Mouse (Mus musculus) midbrain, embryonic 12.5 days (tissue): ENCODE data around the gene Map6. TPM values are rescaled to one million over a fixed set of nuclear protein-coding genes. Genes with fewer than 3 reads are reported as not detected.
A peak's percentile ranks its signal among the peaks of the same experiment; 100 is the strongest.

ENCODE experiments used
- ATAC-seq: fragments of 200-750 bp; cut with Nextera tagmentation; 2 replicates; pipeline ENCODE4 v1.8.0; 2017; ENCODE audit warnings: low read depth, moderate TSS enrichment, moderate library complexity; ENCODE audit not compliant: low FRiP score
- H3K27ac ChIP-seq: fragments of 300-500 bp; sonication (generic); replicated peaks from 2 replicates; pipeline ENCODE4 v1.5.1; 2016; ENCODE audit warnings: mild to moderate bottlenecking
- H3K27me3 ChIP-seq: fragments of 300-500 bp; sonication (generic); 2 replicates; pipeline ENCODE4 v1.6.1; 2016; ENCODE audit warnings: mild to moderate bottlenecking
- H3K36me3 ChIP-seq: fragments of 300-500 bp; sonication (generic); 2 replicates; pipeline ENCODE4 v1.6.1; 2016
- H3K4me1 ChIP-seq: fragments of 300-500 bp; sonication (generic); 2 replicates; pipeline ENCODE4 v1.6.1; 2016
- H3K4me2 ChIP-seq: fragments of 300-500 bp; sonication (generic); replicated peaks from 2 replicates; pipeline ENCODE4 v1.6.1; 2016; ENCODE audit warnings: mild to moderate bottlenecking, moderate library complexity
- H3K4me3 ChIP-seq: fragments of 300-500 bp; sonication (generic); 2 replicates; pipeline ENCODE4 v1.5.1; 2016; ENCODE audit warnings: mild to moderate bottlenecking
- H3K9ac ChIP-seq: fragments of 300-500 bp; sonication (generic); replicated peaks from 2 replicates; pipeline ENCODE4 v1.6.1; 2016; ENCODE audit warnings: mild to moderate bottlenecking, moderate library complexity
- H3K9me3 ChIP-seq: fragments of 300-500 bp; sonication (generic); 2 replicates; pipeline ENCODE4 v1.6.1; 2016; ENCODE audit warnings: mild to moderate bottlenecking
- WGBS: fragments of 180-500 bp; shearing (Covaris S2); methylation state at CpG from one replicate; pipeline ENCODE4 v1.1.7; 2016; 5-methylcytosine and 5-hydroxymethylcytosine counted together
- polyA plus RNA-seq: library from polyadenylated mRNA; unstranded; fragments of >200 nt; fragmentation: Nextera tagmentation; extraction: Ambion mirVana; gene quantifications from 2 replicates; pipeline ENCODE4 v1.2.1, GENCODE M21; 2016

Map6 gene
- polyA plus RNA-seq, 1 experiment from 2014 or later = 87.5 TPM

DNA sequence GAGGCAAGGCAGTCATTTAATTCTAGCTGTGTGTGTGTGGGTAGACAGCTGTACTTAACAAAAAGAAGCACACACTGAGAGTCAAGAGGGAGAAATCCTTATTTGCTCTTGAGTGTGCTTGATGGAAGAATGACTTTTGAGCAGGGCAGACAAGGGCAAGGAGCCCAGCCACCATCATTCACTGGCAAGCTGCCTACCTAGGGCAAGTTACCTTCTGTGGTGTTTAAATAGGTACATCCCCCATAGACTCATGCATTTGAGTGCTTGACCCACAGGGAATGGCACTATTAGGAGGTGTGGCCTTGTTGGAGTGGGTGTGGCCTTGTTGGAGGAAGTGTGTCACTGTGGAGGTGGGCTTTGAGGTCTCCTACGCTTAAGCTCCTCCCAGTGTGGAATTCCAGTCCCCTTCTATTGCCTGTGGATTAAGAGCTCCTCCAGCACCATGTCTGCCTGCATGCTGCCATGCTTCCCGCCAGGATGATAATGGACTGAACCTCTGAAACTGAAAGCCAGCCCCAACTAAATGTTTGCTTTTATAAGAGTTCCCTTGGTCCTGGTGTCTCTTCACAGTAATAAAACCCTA is 27.0 kb downstream of the Map6 start:
- H3K36me3 ChIP-seq = peaks cover 28% of the 10 kb centered on the region
- no peak overlapping the region for H3K9ac ChIP-seq
- H3K4me1 ChIP-seq = peaks cover 9% of the 10 kb centered on the region
- no peaks in the 10 kb centered on the region for H3K9me3 ChIP-seq
- H3K27ac ChIP-seq = no peak overlapping the region
- no peak for ATAC-seq
- H3K27me3 ChIP-seq = peaks cover 5% of the 10 kb centered on the region; the same call in 1 of the 2 replicates
- no peak overlapping the region for H3K4me3 ChIP-seq
- 82% methylated on average over 2 of the region's 2 CpGs for WGBS
- H3K4me2 ChIP-seq = no peak overlapping the region

DNA sequence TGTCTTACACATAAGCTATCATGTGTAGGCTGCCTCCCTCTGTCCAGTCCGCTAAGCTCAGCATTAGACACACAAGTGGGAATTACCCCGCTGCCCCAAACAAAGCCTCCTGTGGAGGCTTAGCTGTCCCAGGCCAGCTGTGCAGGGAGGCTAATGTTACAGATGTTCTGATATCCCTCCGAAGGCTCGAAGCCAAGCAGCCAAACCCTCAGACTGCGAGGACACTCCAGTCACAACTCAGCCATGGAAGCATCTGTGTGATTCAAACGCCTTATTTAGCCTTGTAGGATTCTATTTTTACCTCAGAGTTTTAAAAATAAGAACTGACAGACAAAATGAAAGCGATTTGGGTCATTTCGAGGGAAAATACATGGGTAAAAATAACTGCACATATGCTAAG is 27.9 kb downstream of the Map6 start:
- peaks cover 5% of the 10 kb centered on the region; the same call in 1 of the 2 replicates for H3K27me3 ChIP-seq
- 48% methylated on average over 8 of the region's 8 CpGs for WGBS
- H3K4me3 ChIP-seq = no peak overlapping the region
- H3K9ac ChIP-seq = no peak overlapping the region
- H3K27ac ChIP-seq = no peak overlapping the region; the same call in 1 of the 2 replicates
- no peak for ATAC-seq
- H3K9me3 ChIP-seq = no peaks in the 10 kb centered on the region
- peaks cover 28% of the 10 kb centered on the region for H3K36me3 ChIP-seq
- H3K4me1 ChIP-seq = peaks cover 9% of the 10 kb centered on the region
- no peak overlapping the region for H3K4me2 ChIP-seq

DNA sequence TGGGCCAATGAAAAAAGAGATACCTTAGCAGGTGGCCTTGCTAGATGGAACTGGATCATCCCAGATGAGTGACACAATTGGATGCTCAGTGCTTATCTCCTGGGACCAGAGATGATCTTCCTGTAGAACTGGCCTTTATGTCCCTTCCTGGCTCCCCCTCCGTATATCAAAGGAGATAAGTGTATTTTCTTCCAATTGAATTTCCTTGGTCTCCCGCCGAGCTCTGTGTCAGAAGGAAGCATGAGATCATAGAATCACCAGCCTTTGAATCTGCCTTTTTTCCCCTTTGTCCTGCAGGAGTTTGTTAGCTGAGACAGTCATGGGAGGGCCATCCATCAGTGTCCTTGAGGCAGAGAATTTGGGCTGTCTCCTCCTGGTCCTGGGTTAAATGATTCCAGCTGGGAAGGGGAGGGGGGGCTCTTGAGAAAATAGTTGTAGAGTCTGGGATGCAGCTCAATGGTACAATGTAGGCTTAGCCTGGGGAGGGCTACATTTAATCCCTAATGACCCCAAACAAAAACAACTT is 33.5 kb downstream of the Map6 start:
- Histone ChIP-seq H3K9me3 (no peaks in the 10 kb centered on the region), H3K4me1 (peaks cover 31% of the 10 kb centered on the region), H3K36me3 (no peaks in the 10 kb centered on the region), H3K4me2 (no peak overlapping the region), H3K4me3 (no peak overlapping the region), H3K27ac (no peak overlapping the region), H3K9ac (no peak overlapping the region; the same call in 1 of the 2 replicates), H3K27me3 (peaks cover 4% of the 10 kb centered on the region; the same call in 1 of the 2 replicates)
- ATAC-seq = no peak
- WGBS = 46% methylated on average over 3 of the region's 3 CpGs

DNA sequence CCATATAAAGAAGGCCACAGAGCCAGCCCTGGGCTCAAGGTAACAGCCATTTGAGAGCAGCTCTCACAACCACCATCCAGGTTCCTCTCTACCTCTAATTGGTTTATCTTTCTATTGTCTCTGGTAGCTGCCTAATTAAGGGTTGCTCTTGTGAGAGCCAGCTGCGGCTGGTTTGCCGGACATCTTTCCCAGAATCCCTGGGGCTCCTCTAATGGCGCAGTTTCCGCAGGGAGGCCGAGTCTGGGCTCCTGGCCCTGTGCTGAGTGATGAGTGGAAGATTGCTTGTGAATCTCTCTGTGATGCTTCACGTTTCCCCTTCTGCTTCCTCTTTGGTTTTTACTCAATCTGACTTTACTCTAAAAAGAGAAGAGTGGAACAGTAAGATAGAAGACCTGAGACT is 36.8 kb downstream of the Map6 start:
- Histone ChIP-seq H3K27ac (peak overlapping the region; percentile 81), H3K4me1 (peaks cover 43% of the 10 kb centered on the region), H3K36me3 (no peaks in the 10 kb centered on the region), H3K9me3 (no peaks in the 10 kb centered on the region), H3K4me3 (no peak overlapping the region), H3K4me2 (no peak overlapping the region), H3K27me3 (peaks cover 18% of the 10 kb centered on the region), H3K9ac (no peak overlapping the region; the same call in 1 of the 2 replicates)
- 41% methylated on average over 6 of the region's 6 CpGs for WGBS
- ATAC-seq = peak; percentile 77

DNA sequence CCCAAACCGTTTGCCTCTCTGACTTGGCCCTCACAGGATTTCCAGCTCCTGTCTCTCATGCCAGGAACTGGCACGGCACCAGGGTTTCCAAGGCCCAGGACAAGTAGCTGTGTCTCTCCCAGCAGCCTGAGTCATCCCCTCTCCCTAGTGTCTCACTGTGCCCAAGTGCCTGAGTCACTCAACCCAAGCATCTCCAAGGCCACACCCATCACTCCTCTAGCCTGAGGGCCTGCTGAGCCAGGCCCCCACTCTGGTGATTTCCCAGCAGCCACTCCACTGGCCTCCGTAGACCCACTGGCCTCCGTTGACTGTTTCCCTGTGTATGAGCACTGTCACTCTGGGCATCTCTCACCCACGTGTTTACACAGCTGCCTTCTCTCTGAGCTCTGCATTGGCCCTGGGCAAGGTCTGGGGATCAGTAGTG is 37.7 kb downstream of the Map6 start:
- Histone ChIP-seq H3K27ac (peak overlapping the region; percentile 81), H3K27me3 (peaks cover 24% of the 10 kb centered on the region), H3K4me1 (peaks cover 46% of the 10 kb centered on the region), H3K9ac (no peak overlapping the region), H3K4me2 (no peak overlapping the region), H3K9me3 (no peaks in the 10 kb centered on the region), H3K4me3 (no peak overlapping the region), H3K36me3 (no peaks in the 10 kb centered on the region)
- ATAC-seq = no peak
- WGBS = 60% methylated on average over 5 of the region's 5 CpGs

DNA sequence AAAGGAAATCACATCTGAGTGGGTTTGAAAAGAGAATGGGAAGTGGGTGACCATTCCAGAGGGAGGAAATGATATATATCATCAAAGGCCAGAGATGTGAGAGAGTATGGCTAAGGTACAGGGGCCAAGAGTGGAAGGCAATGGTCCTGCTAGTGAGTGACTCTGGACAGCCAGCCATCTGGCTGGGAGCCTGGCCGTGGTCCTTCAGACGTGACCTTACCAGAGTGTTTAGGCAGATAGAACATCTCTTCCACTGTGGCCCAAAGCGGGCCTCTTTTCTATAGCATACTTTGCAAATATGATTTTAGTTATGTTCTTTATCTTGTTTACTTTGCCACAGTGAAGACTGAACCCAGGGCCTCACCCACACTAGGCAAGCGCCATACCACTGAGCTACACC is 38.4 kb downstream of the Map6 start:
- H3K4me1 ChIP-seq = peaks cover 46% of the 10 kb centered on the region
- ATAC-seq = no peak
- no peaks in the 10 kb centered on the region for H3K9me3 ChIP-seq
- H3K4me3 ChIP-seq = no peak overlapping the region
- H3K4me2 ChIP-seq = no peak overlapping the region
- no peak overlapping the region for H3K9ac ChIP-seq
- 88% methylated on average over 4 of the region's 4 CpGs for WGBS
- H3K27me3 ChIP-seq = peaks cover 30% of the 10 kb centered on the region
- peak overlapping the region; percentile 30; the same call in 1 of the 2 replicates for H3K27ac ChIP-seq
- no peaks in the 10 kb centered on the region for H3K36me3 ChIP-seq

DNA sequence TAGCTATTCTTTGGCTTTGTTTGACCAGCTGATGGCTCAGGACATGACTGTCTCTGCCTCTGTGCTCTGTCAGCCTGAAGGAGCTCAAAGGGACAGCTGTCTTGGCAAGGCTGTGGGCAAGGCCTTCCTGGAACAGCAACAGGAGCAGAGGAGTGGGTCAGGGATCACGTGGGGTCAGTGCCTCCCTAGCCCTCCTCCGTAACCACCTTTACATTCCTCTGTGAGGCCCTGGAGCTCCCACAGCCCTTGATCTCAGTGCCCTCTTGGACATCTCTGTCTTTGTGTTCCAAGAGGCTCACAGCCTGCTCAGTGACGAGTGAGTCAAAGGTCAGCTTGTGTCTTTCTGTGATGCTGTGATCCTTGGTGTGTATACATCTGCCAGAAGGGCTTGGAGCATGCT is 39.4 kb downstream of the Map6 start:
- H3K4me1 ChIP-seq = peaks cover 55% of the 10 kb centered on the region
- ATAC-seq = no peak

DNA sequence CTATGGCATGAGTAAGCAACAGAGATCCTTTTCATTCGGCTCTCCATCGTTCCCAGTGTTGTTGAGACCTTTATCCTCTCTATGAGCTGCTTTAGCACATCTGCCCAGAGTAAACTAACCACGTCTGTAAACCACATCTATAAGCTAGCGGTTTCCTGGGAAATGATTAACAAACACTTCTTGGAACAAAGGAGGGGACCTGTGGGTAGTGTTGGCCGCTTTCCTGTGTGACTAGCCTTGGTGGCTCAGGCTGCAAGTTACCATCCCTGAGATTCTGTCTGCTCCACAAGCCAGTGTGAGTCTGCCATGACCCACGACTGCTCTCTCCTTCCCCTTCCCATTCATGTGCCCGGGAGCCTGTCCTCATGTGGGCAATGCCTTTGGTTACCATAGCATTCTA is 44.2 kb downstream of the Map6 start:
- 36% methylated on average over 7 of the region's 7 CpGs for WGBS
- Histone ChIP-seq H3K27me3 (peaks cover 56% of the 10 kb centered on the region), H3K36me3 (peaks cover 8% of the 10 kb centered on the region), H3K4me1 (peaks cover 49% of the 10 kb centered on the region), H3K4me3 (no peak overlapping the region), H3K27ac (peak overlapping the region; percentile 80), H3K9ac (0 out of 2 replicates have a peak overlapping the region, but pooled peaks have one; percentile 1), H3K9me3 (no peaks in the 10 kb centered on the region), H3K4me2 (no peak overlapping the region)
- ATAC-seq = no peak

More for the DNA sequence above, 39.4 kb downstream of the Map6 start:
- no peak overlapping the region for H3K9ac ChIP-seq
- no peaks in the 10 kb centered on the region for H3K36me3 ChIP-seq
- peak overlapping the region; percentile 60 for H3K27ac ChIP-seq
- H3K9me3 ChIP-seq = no peaks in the 10 kb centered on the region
- H3K4me3 ChIP-seq = no peak overlapping the region
- no peak overlapping the region for H3K4me2 ChIP-seq
- H3K27me3 ChIP-seq = peaks cover 33% of the 10 kb centered on the region
- WGBS = 19% methylated on average over 3 of the region's 3 CpGs

DNA sequence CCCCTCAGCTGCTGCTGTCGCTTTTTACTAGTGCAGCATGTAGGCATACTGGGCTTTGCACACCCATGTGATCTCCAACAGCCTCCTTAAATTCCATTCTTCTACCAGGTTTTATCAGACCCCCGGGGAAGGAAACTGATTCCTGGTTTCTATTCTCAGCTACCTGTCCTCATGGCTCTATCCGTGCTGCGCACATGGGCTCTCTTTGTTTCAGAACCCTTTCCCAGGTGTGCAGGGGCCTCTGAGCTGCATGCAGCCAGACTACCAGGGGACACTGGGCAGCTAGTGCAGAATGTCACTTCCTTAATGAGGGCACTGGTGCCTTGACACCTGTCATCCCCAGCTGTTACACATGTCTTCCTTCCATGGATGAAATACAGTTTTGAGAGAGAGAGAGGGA is 44.8 kb downstream of the Map6 start:
- Histone ChIP-seq H3K9ac (peak overlapping the region; percentile 1; the same call in 1 of the 2 replicates), H3K27ac (peak overlapping the region; percentile 80), H3K27me3 (peaks cover 62% of the 10 kb centered on the region), H3K9me3 (no peaks in the 10 kb centered on the region), H3K36me3 (peaks cover 15% of the 10 kb centered on the region), H3K4me2 (peak overlapping the region; percentile 8), H3K4me1 (peaks cover 44% of the 10 kb centered on the region), H3K4me3 (no peak overlapping the region)
- ATAC-seq = peak; percentile 59
- WGBS = 46% methylated on average over 4 of the region's 4 CpGs

DNA sequence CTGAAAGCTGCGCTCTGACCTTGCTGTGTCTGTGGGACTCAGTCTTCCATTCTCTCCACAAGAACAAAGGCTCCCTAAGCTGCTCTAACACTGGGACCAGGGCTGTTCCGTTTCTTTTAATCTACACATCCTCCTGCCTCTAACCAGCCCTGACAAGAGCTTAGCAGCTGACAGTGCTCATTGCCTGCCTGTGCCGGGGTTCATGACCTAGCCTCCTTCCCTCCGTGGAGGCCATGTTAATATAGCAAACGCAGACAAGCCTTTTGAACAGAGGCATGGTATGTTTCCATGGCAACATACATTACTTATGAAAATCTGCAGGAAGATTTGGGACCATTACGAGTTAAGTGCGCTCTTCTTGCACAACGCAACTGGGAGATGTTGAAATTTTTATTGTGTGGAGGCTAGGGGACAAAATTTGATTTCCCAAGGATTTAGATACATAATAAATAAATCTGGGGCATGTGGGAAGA is 45.5 kb downstream of the Map6 start:
- H3K4me1 ChIP-seq = peaks cover 46% of the 10 kb centered on the region
- 6% methylated on average over 8 of the region's 8 CpGs for WGBS
- H3K4me3 ChIP-seq = no peak overlapping the region

DNA sequence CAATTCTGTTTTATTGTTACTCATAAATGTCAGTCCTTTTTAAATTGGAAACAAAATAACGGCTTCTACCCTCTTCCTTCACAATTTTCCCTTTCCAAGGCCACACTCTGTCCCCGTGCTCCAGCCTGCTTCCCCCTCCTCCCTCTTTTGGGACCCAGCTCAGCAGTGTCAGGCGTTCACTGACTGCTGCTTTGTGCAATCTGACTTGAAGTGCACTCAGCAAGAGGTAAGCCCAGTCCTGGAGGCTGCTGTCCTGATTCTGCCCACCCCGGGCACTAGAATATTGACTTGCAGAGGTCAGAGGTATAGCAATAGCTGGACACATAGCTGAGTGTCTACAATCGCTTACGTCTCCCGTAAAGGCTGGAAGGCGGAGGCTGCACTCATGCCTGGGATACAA is 46.0 kb downstream of the Map6 start:
- peaks cover 46% of the 10 kb centered on the region for H3K4me1 ChIP-seq
- peak overlapping the region; percentile 80 for H3K27ac ChIP-seq
- H3K36me3 ChIP-seq = peaks cover 21% of the 10 kb centered on the region
- 44% methylated on average over 8 of the region's 8 CpGs for WGBS
- H3K27me3 ChIP-seq = peaks cover 64% of the 10 kb centered on the region
- 0 out of 2 replicates have a peak, but pooled peaks have one; percentile 6 for ATAC-seq
- no peak overlapping the region for H3K9ac ChIP-seq
- H3K9me3 ChIP-seq = no peaks in the 10 kb centered on the region
- no peak overlapping the region for H3K4me3 ChIP-seq
- H3K4me2 ChIP-seq = peak overlapping the region; percentile 8

More for the DNA sequence above, 45.5 kb downstream of the Map6 start:
- Histone ChIP-seq H3K9me3 (no peaks in the 10 kb centered on the region), H3K27ac (peak overlapping the region; percentile 80), H3K27me3 (peaks cover 64% of the 10 kb centered on the region), H3K36me3 (peaks cover 18% of the 10 kb centered on the region), H3K4me2 (peak overlapping the region; percentile 8), H3K9ac (no peak overlapping the region)
- peak; percentile 93 for ATAC-seq

DNA sequence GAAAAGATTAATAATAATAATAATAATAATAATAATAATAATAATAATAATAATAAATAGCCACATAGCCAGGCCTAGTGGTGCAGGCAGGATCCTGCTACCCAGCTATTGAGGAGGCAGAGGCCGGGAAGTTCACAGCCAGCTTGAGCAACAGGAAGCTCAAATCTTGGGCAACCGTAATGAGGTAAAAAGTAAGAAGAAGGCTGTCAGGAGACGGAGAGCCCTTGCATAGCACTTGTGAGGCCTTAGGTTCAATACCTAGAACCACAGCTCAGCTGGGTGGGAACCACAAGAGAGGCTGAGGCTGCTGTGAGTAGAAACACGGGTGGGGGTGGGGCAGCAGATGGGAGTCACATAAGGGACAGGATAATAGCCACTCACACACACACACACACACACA is 47.3 kb downstream of the Map6 start:
- peaks cover 26% of the 10 kb centered on the region for H3K36me3 ChIP-seq
- H3K4me2 ChIP-seq = no peak overlapping the region
- no peak for ATAC-seq
- H3K4me1 ChIP-seq = peaks cover 46% of the 10 kb centered on the region
- no peak overlapping the region for H3K9ac ChIP-seq
- no peak overlapping the region for H3K27ac ChIP-seq
- no peak overlapping the region for H3K4me3 ChIP-seq
- no peaks in the 10 kb centered on the region for H3K9me3 ChIP-seq
- WGBS = 85% methylated on average over 4 of the region's 4 CpGs
- H3K27me3 ChIP-seq = peaks cover 66% of the 10 kb centered on the region
